Mouse (Mus musculus) cerebellum, adult 2 months (tissue): ENCODE results near the gene Rab3c. TPM values are rescaled to one million over a fixed set of nuclear protein-coding genes. Genes with fewer than 3 reads are reported as not detected.
A peak's percentile ranks its signal among the peaks of the same experiment; 100 is the strongest.

Experiments used
- DNase-seq, 2 experiments: peaks; one replicate each; pipeline ENCODE4 v3.0.0; 2021
- H3K27ac ChIP-seq: fragments of 200-500 bp; 2 replicates; pipeline ENCODE4 v1.5.1; 2012; ENCODE audit warnings: low read length, control low read depth, inconsistent platforms; ENCODE audit not compliant: insufficient read depth
- H3K27me3 ChIP-seq: fragments of 200-500 bp; 2 replicates; pipeline ENCODE4 v1.6.1; 2012; ENCODE audit warnings: inconsistent platforms, mild to moderate bottlenecking, low read length, moderate library complexity; ENCODE audit not compliant: control insufficient read depth, insufficient read depth
- H3K4me1 ChIP-seq: fragments of 200-500 bp; 2 replicates; pipeline ENCODE4 v1.6.1; 2011; ENCODE audit warnings: low read length; ENCODE audit not compliant: control insufficient read depth, insufficient read depth
- H3K4me3 ChIP-seq: fragments of 200-500 bp; replicated peaks from 2 replicates; pipeline ENCODE3; 2011; ENCODE audit warnings: mild to moderate bottlenecking, low read depth, low read length, control low read depth; ENCODE audit not compliant: insufficient read depth
- CTCF ChIP-seq: fragments of 200-500 bp; IDR thresholded peaks from 2 replicates; pipeline ENCODE4 v1.5.1; 2011; ENCODE audit warnings: low read depth, mild to moderate bottlenecking, control low read depth, low read length, moderate library complexity, borderline replicate concordance; ENCODE audit not compliant: insufficient read depth
- POLR2A ChIP-seq: fragments of 200-500 bp; IDR thresholded peaks from 2 replicates; pipeline ENCODE4 v1.6.1; 2011; ENCODE audit warnings: low read length, control low read depth, borderline replicate concordance; ENCODE audit not compliant: insufficient read depth
- WGBS: fragments of 180-500 bp; shearing (Covaris S2); methylation state at CpG from one replicate; pipeline ENCODE4 v1.1.7; 2018; 5-methylcytosine and 5-hydroxymethylcytosine counted together
- polyA plus RNA-seq: library from polyadenylated mRNA; depleted of rRNA; stranded (reverse); fragments of >200 nt; gene quantifications from 2 replicates; pipeline ENCODE4 v1.2.3, GENCODE M21; 2012; rRNA removed

Rab3c gene
- 57.5 and 61.2 TPM in 2 replicates for polyA plus RNA-seq

DNA sequence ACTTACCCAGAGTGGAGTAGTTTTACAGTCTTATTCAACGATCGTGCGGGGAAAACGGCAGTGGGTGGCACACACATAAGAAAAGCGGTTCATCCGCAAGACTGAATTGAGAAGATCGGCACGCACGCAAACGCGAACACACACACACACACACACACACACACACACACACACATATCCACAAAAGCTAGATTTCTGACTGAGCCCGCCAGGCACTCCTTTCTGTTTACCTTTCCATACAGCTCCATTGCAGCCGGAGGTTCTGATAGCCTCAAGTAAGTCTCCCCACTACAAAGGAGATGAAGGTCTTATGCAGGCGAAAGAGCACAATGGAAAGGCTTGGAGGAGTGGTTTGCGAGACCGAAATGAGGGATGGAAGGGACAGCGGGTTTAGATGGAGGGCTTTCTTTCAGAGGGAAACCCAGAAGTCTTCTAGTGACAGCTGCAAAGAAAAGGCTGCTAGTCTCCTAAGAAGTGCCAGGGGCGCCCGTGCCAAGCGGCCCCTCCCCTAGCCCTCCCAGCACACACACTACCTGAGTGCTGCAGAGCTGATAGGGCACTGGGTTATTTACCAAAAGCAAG is at the start of gene Rab3c:
TSS of gene Rab3c (minus strand) at position 434 of the 582 bp plus-strand sequence.
- WGBS = under 1% methylated on average over 20 of the region's 20 CpGs
- TF ChIP-seq CTCF (no peak), POLR2A (0 out of 2 replicates have a peak, but pooled peaks have one; percentile 13)
- peak; percentile 51 to 66 for DNase-seq
- Histone ChIP-seq H3K27ac (peak within 1 kb of the TSS; percentile 65), H3K4me1 (no peaks in the 10 kb centered on the region; the same call in 1 of the 2 replicates), H3K4me3 (peak within 1 kb of the TSS; percentile 67), H3K27me3 (no peaks in the 10 kb centered on the region)

DNA sequence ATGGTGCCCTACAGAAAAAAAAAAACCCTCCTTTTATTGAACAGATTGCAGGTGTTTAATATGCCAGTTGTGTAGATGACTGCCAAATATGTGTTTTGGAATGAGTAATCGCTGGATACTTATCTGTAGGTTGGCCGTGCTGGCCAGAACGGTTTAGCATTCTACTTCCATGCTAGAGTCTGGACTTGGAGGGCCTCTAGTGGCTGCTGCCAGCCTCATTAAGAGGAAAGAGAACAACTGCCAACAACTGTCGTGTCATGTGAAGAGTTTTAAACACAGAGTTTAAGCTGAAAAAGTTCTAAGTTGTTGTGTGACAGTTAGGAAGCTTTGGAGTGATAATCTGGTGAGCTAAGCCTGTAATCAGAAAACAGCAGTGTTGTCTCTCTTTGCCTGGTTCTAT is 38.0 kb upstream of the Rab3c start:
- whole genome bisulfite sequencing = 17% methylated on average over 4 of the region's 4 CpGs
- no peak for TF ChIP-seq POLR2A
- TF ChIP-seq CTCF = peak; percentile 32; the same call in 1 of the 2 replicates
- peak in 1 of 2 experiments; percentile 6 for DNase-seq
- H3K27me3 ChIP-seq = no peaks in the 10 kb centered on the region
- H3K4me3 ChIP-seq = no peak overlapping the region
- no peak overlapping the region for H3K27ac ChIP-seq
- H3K4me1 ChIP-seq = no peaks in the 10 kb centered on the region

- Histone ChIP-seq H3K27me3 (no peaks in the 10 kb centered on the region), H3K4me1 (no peaks in the 10 kb centered on the region), H3K27ac (no peak overlapping the region), H3K4me3 (no peak overlapping the region)
- 81% methylated on average over 5 of the region's 5 CpGs for WGBS
- TF ChIP-seq POLR2A (no peak), CTCF (no peak)
- DNase-seq = no peak
Observed at GRCm38 (mm10) chr13:110307188-110307587, 26.4 kb upstream of the Rab3c start.

DNA sequence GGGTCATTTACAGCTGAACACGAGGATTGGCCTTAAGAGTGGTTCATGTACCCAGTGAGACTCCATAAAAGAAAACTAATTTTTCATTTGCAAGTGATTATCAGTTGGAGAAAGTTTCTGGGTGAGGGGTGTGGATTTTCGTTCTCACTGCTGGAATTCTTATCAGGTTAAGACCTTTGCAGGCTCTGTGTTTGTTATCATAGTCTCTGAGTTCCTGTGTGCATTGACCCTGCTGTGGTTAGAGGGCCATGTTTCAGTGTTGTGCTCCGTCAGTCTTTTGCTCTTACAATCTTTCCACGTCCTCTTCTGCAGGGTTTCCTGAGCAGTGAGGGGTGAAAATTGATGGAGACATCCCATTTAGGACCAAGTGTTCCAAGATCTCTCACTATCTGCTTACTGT is 16.3 kb upstream of the Rab3c start:
- Histone ChIP-seq H3K4me1 (no peaks in the 10 kb centered on the region), H3K4me3 (no peak overlapping the region), H3K27ac (no peak overlapping the region), H3K27me3 (no peaks in the 10 kb centered on the region)
- WGBS = 77% methylated on average over 4 of the region's 4 CpGs
- no peak for TF ChIP-seq CTCF
- TF ChIP-seq POLR2A = no peak
- DNase-seq = no peak

GRCm38 (mm10) chr13:110288499-110288898 is 7.7 kb upstream of the Rab3c start:
- Histone ChIP-seq H3K4me1 (no peaks in the 10 kb centered on the region), H3K4me3 (no peak overlapping the region), H3K27me3 (no peaks in the 10 kb centered on the region), H3K27ac (no peak overlapping the region)
- 84% methylated on average over 3 of the region's 3 CpGs for WGBS
- DNase-seq = no peak
- TF ChIP-seq POLR2A (no peak), CTCF (no peak)

GRCm38 (mm10) chr13:110283781-110284180 is 3.0 kb upstream of the Rab3c start:
- H3K4me3 ChIP-seq = no peak overlapping the region
- H3K4me1 ChIP-seq = no peaks in the 10 kb centered on the region; the same call in 1 of the 2 replicates
- TF ChIP-seq CTCF = no peak
- TF ChIP-seq POLR2A = no peak
- no peak for DNase-seq
- no peaks in the 10 kb centered on the region for H3K27me3 ChIP-seq
- H3K27ac ChIP-seq = no peak overlapping the region
- WGBS = 69% methylated on average over 4 of the region's 4 CpGs

DNA sequence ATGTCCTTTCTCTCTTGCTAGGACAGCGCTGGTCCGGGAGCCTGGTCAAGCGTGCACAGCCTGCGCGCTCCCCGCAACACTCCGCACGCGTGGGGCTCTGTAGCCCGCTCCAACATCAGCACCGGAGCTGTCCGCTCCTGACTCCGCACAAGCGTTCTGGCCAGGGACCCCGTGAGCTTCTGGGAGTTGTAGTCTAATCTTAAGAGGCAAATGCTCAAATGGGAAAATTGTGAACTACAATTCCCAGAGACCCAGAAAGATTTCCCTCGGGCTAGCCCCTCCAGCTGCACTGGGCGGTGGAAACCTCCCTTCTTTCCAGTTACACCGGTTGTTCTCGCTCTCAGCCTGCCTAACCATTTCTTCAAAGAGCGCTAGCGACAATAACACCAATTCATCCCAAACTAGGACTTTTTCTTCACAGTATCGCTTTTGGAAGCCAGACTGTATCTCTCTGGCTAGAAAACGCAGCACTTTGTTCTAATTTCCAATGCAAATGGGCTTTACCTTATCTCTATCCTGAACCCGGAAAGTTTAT is 701 bp downstream of the Rab3c start:
- no peaks in the 10 kb centered on the region for H3K27me3 ChIP-seq
- H3K4me1 ChIP-seq = no peaks in the 10 kb centered on the region; the same call in 1 of the 2 replicates
- WGBS = under 1% methylated on average over 24 of the region's 24 CpGs
- DNase-seq = peak; percentile 85 to 94
- H3K27ac ChIP-seq = peak overlapping the region; percentile 65
- no peak for TF ChIP-seq CTCF
- TF ChIP-seq POLR2A = peak; percentile 78
- H3K4me3 ChIP-seq = peak overlapping the region; percentile 67

DNA sequence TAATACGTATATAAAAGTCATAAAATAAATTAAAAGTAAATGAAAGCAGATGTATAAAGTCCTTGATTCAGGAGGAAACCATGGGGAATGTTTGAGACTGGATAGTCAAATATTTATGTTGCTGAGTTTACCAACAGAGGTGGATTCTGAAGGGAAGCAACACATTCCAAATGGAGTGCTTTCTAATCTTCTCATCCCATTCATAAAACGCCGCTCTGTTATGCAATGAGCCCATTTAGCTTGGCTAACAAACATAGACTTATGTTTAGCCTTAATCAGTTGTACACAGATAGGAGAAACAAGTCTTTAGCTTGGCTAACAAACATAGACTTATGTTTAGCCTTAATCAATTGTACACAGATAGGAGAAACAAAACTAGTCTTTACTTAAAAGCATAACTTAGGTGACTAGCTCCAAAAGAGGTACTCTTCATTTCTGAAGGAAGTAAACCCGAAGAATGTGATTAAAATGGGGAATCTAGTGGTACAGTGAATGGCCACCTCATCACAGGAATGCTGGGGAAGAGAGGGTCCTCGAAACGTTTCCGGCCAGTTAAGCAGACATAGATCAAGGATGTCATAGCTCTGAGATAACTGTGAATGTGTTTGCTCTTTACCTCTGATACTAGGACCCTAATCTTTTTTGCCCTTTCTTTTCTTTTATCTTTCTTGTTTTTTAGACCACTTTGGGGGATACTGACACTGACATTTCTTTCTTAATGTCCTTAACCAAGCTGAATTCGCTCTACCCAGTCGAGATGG is 1.6 kb downstream of the Rab3c start:
- whole genome bisulfite sequencing = 20% methylated on average over 9 of the region's 9 CpGs
- TF ChIP-seq CTCF (no peak), POLR2A (no peak)

More for the DNA sequence above, 1.6 kb downstream of the Rab3c start:
- DNase-seq = peak in 1 of 2 experiments; percentile 45
- H3K27me3 ChIP-seq = no peaks in the 10 kb centered on the region
- H3K4me3 ChIP-seq = peak overlapping the region; percentile 67
- H3K4me1 ChIP-seq = no peaks in the 10 kb centered on the region; the same call in 1 of the 2 replicates
- no peak overlapping the region for H3K27ac ChIP-seq
